Mouse (Mus musculus) cerebellum, adult 2 months (tissue): ENCODE measurements around the gene Slc25a25. TPM values are rescaled to one million over a fixed set of nuclear protein-coding genes. Genes with fewer than 3 reads are reported as not detected.
A peak's percentile ranks its signal among the peaks of the same experiment; 100 is the strongest.

ENCODE experiments used
- DNase-seq, 2 experiments: peaks; one replicate each; pipeline ENCODE4 v3.0.0; 2021
- H3K27ac ChIP-seq: fragments of 200-500 bp; 2 replicates; pipeline ENCODE4 v1.5.1; 2012; ENCODE audit warnings: low read length, control low read depth, inconsistent platforms; ENCODE audit not compliant: insufficient read depth
- H3K27me3 ChIP-seq: fragments of 200-500 bp; 2 replicates; pipeline ENCODE4 v1.6.1; 2012; ENCODE audit warnings: inconsistent platforms, mild to moderate bottlenecking, low read length, moderate library complexity; ENCODE audit not compliant: control insufficient read depth, insufficient read depth
- H3K4me1 ChIP-seq: fragments of 200-500 bp; 2 replicates; pipeline ENCODE4 v1.6.1; 2011; ENCODE audit warnings: low read length; ENCODE audit not compliant: control insufficient read depth, insufficient read depth
- H3K4me3 ChIP-seq: fragments of 200-500 bp; replicated peaks from 2 replicates; pipeline ENCODE3; 2011; ENCODE audit warnings: mild to moderate bottlenecking, low read depth, low read length, control low read depth; ENCODE audit not compliant: insufficient read depth
- CTCF ChIP-seq: fragments of 200-500 bp; IDR thresholded peaks from 2 replicates; pipeline ENCODE4 v1.5.1; 2011; ENCODE audit warnings: low read depth, mild to moderate bottlenecking, control low read depth, low read length, moderate library complexity, borderline replicate concordance; ENCODE audit not compliant: insufficient read depth
- POLR2A ChIP-seq: fragments of 200-500 bp; IDR thresholded peaks from 2 replicates; pipeline ENCODE4 v1.6.1; 2011; ENCODE audit warnings: low read length, control low read depth, borderline replicate concordance; ENCODE audit not compliant: insufficient read depth
- WGBS: fragments of 180-500 bp; shearing (Covaris S2); methylation state at CpG from one replicate; pipeline ENCODE4 v1.1.7; 2018; 5-methylcytosine and 5-hydroxymethylcytosine counted together
- polyA plus RNA-seq: library from polyadenylated mRNA; depleted of rRNA; stranded (reverse); fragments of >200 nt; gene quantifications from 2 replicates; pipeline ENCODE4 v1.2.3, GENCODE M21; 2012

The Slc25a25 gene
- polyA plus RNA-seq, 1 experiment, result 76.2 TPM

GRCm38 (mm10) chr2:32404663-32405062 is 46.6 kb downstream of the Slc25a25 start:
- WGBS, result 27% methylated on average over 2 of the region's 2 CpGs
- TF ChIP-seq CTCF (peak; percentile 100), POLR2A (no peak)
- H3K27ac ChIP-seq, result no peak overlapping the region
- DNase-seq, result peak; percentile 89 to 94
- no peaks in the 10 kb centered on the region for H3K27me3 ChIP-seq
- H3K4me1 ChIP-seq, result no peaks in the 10 kb centered on the region
- H3K4me3 ChIP-seq, result no peak overlapping the region

GRCm38 (mm10) chr2:32396695-32397094 is 54.5 kb downstream of the Slc25a25 start:
- WGBS, result 1% methylated on average over 15 of the region's 15 CpGs
- peak in 1 of 2 experiments; percentile 36 for DNase-seq
- H3K4me1 ChIP-seq, result peaks cover 5% of the 10 kb centered on the region
- TF ChIP-seq POLR2A, result no peak
- no peak for TF ChIP-seq CTCF
- peak overlapping the region; percentile 59 for H3K4me3 ChIP-seq
- H3K27ac ChIP-seq, result peak overlapping the region; percentile 54
- H3K27me3 ChIP-seq, result no peaks in the 10 kb centered on the region

DNA sequence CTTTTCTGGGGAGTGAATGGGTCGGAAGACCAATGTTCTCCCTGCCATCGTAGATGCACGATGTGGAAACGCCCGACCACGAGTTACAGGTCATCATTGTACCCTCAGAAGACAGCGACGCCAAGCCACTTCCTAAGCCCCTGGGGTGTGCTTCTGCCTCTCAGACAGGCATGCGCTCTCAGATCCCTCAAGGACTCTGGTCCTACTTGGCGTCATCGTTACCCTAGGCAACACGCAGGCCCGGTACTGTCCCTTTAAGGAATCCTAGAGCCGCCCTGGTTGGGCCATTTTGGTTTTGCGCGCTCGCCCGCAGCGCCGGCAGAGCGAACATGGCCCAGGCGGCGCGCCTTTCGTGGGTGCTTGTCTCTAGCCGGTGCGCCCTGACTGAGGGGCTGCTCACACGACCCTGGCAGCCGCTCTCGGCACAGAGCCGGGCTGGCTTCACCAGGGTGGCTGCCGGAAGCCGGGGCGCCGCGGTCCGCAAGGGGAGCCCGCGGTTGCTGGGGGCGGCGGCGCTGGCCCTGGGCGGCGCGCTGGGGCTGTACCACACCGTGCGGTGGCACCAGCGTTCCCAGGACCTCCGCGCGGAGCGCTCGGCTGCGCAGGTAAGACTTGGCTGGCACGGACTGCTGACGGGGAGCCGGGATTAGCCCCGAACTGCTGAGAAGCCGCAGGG is 55.2 kb downstream of the Slc25a25 start:
- H3K4me1 ChIP-seq, result peaks cover 5% of the 10 kb centered on the region
- H3K27me3 ChIP-seq, result no peaks in the 10 kb centered on the region
- peak overlapping the region; percentile 59 for H3K4me3 ChIP-seq
- TF ChIP-seq CTCF, result no peak
- TF ChIP-seq POLR2A, result peak; percentile 55
- under 1% methylated on average over 59 of the region's 59 CpGs for WGBS
- peak overlapping the region; percentile 57 for H3K27ac ChIP-seq
- DNase-seq, result peak; percentile 91 to 94

- WGBS, result under 1% methylated on average over 31 of the region's 31 CpGs
- peak within 1 kb of the TSS; percentile 59 for H3K4me3 ChIP-seq
- peak within 1 kb of the TSS; percentile 57 for H3K27ac ChIP-seq
- no peaks in the 10 kb centered on the region for H3K27me3 ChIP-seq
- TF ChIP-seq CTCF (no peak), POLR2A (peak; percentile 37; the same call in 1 of the 2 replicates)
- DNase-seq, result peak; percentile 92 to 95
- H3K4me1 ChIP-seq, result peaks cover 5% of the 10 kb centered on the region
These were observed 55.7 kb downstream of the Slc25a25 start, which contains the start of gene Ptges2 for GRCm38 (mm10) chr2:32395484-32395945. Gene Ptges2, plus strand, starts transcription at chr2:32395896.

DNA sequence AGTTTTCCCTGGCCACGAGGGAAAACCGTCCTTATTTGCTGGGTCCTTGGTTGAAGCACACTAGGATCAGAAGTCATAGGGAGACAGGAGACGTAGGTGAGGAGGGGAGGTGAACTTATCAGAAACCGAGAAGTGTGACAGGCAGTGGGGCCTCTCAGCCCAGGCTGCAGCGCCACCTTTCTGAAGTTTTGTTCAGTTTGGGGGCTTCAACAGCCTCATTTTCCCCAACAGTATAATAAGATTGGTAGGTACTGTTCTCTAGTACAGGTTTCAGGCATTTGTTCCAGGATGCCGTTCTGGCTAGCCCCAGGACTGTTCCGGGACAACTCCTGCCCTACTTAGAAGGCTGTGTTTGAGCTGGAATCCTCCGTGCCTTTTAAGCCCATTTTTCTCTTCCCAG is 56.3 kb downstream of the Slc25a25 start:
- H3K4me1 ChIP-seq, result peaks cover 5% of the 10 kb centered on the region
- WGBS, result 4% methylated on average over 8 of the region's 8 CpGs
- peak overlapping the region; percentile 59 for H3K4me3 ChIP-seq
- peak overlapping the region; percentile 47; the same call in 1 of the 2 replicates for H3K27ac ChIP-seq
- no peaks in the 10 kb centered on the region for H3K27me3 ChIP-seq
- TF ChIP-seq CTCF (peak; percentile 21; the same call in 1 of the 2 replicates), POLR2A (no peak)
- no peak for DNase-seq

DNA sequence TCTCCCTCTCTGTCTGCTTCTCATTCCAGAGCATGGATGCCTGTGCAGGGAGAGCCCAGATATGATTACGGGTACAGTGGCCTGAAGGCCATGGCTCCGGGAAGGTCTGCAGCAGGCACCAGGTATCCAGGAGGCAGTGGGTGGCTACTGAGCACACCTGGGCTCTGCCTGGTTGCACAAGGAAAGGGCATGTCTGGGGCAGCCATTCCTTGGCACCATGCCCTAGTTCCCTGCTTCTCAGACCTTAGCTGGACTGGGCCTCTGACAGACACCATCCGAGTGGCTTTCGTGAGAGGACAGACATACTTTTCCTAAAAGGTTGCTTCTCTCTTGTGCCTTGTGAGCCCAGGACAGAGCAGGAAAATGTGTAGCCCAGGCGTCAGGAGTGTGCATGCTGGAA is 59.2 kb downstream of the Slc25a25 start:
- DNase-seq, result no peak
- H3K4me3 ChIP-seq, result no peak overlapping the region
- H3K4me1 ChIP-seq, result peaks cover 3% of the 10 kb centered on the region
- H3K27ac ChIP-seq, result no peak overlapping the region
- 81% methylated on average over 5 of the region's 5 CpGs for WGBS
- no peaks in the 10 kb centered on the region for H3K27me3 ChIP-seq
- TF ChIP-seq CTCF, result no peak
- no peak for TF ChIP-seq POLR2A

DNA sequence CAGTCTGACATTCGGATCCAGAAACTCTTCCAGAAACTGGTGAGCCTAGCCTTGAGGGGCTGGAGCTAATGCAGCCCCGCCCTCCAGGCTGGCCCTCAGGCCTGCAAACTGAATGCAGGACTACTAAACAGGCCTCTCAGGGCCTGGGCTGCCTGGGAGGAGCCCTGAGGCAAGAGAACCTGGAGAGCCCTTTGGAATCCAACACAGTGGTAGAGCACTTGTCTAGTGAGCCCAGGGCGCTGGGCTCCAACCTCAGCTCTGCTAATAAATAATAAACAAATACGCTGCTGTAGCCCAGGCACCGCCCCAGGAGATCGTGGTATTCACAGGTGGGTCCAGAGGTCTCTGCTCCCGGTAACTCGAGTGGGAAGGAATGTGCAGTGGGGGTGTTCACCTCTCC is 60.4 kb downstream of the Slc25a25 start:
- Histone ChIP-seq H3K4me3 (no peak overlapping the region), H3K4me1 (peaks cover 3% of the 10 kb centered on the region), H3K27ac (no peak overlapping the region), H3K27me3 (no peaks in the 10 kb centered on the region)
- TF ChIP-seq POLR2A (no peak), CTCF (no peak)
- DNase-seq, result no peak
- WGBS, result 77% methylated on average over 8 of the region's 8 CpGs

DNA sequence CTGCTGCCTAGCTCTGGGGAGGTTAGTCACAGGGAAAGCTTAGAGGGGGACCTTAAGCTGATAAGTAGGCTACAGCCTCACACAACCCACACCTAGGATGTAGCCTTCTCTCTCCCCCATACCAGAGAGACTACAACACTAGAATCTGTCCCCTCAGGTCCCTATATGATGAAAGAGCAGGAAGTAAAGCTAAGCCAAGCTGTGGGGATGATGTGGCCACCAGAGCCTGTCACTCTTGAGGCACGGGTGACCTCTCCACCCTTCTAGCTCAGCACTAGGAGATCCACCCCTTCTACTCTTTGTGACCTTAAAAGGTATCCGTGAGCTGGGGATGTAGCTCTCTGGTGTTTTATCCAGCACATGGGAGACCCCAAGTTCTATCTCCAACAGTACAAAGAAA is 62.1 kb downstream of the Slc25a25 start:
- WGBS, result 80% methylated on average over 2 of the region's 2 CpGs
- H3K4me3 ChIP-seq, result no peak overlapping the region
- no peak for DNase-seq
- no peaks in the 10 kb centered on the region for H3K4me1 ChIP-seq
- no peaks in the 10 kb centered on the region for H3K27me3 ChIP-seq
- H3K27ac ChIP-seq, result no peak overlapping the region
- no peak for TF ChIP-seq POLR2A
- no peak for TF ChIP-seq CTCF
